Mouse (Mus musculus) kidney, embryonic 14.5 days (tissue): Measurements from ENCODE around the gene Ccdc33. TPM values are rescaled to one million over a fixed set of nuclear protein-coding genes. Genes with fewer than 3 reads are reported as not detected.
A peak's percentile ranks its signal among the peaks of the same experiment; 100 is the strongest.

Source experiments
- ATAC-seq: fragments of 200-750 bp; cut with Nextera tagmentation; 2 replicates; pipeline ENCODE4 v1.8.0; 2017; ENCODE audit warnings: moderate number of reproducible peaks, mild to moderate bottlenecking, moderate TSS enrichment, moderate library complexity; ENCODE audit not compliant: low FRiP score, low TSS enrichment
- H3K27ac ChIP-seq: fragments of 300-500 bp; sonication (generic); 2 replicates; pipeline ENCODE4 v1.5.1; 2014; ENCODE audit warnings: low read depth, mild to moderate bottlenecking, low read length, moderate library complexity, mixed read lengths
- H3K27me3 ChIP-seq: fragments of 300-500 bp; sonication (generic); 2 replicates; pipeline ENCODE4 v1.6.1; 2014; ENCODE audit warnings: mild to moderate bottlenecking, low read length; ENCODE audit not compliant: control insufficient read depth, insufficient read depth
- H3K36me3 ChIP-seq: fragments of 300-500 bp; sonication (generic); 2 replicates; pipeline ENCODE4 v1.6.1; 2014; ENCODE audit warnings: low read length, mixed read lengths; ENCODE audit not compliant: control insufficient read depth, insufficient read depth
- H3K4me1 ChIP-seq: fragments of 300-500 bp; sonication (generic); 2 replicates; pipeline ENCODE4 v1.6.1; 2014; ENCODE audit warnings: low read length, mixed read lengths; ENCODE audit not compliant: control insufficient read depth, insufficient read depth
- H3K4me2 ChIP-seq: fragments of 300-500 bp; sonication (generic); replicated peaks from 2 replicates; pipeline ENCODE4 v1.6.1; 2014; ENCODE audit warnings: low read depth, mild to moderate bottlenecking, low read length
- H3K4me3 ChIP-seq: fragments of 300-500 bp; sonication (generic); 2 replicates; pipeline ENCODE4 v1.5.1; 2014; ENCODE audit warnings: mild to moderate bottlenecking, low read length
- H3K9ac ChIP-seq: fragments of 300-500 bp; sonication (generic); 2 replicates; pipeline ENCODE4 v1.6.1; 2014; ENCODE audit warnings: low read depth, mild to moderate bottlenecking, low read length, moderate library complexity
- H3K9me3 ChIP-seq: fragments of 300-500 bp; sonication (generic); 2 replicates; pipeline ENCODE4 v1.6.1; 2016; ENCODE audit warnings: low read length; ENCODE audit not compliant: control insufficient read depth
- WGBS: fragments of 180-500 bp; shearing (Covaris S2); extraction: QIAGEN DNeasy Blood & Tissue Kit; methylation state at CpG from one replicate; pipeline ENCODE4 v1.1.7; 2014; 5-methylcytosine and 5-hydroxymethylcytosine counted together
- polyA plus RNA-seq: library from polyadenylated mRNA; unstranded; fragments of >200 nt; fragmentation: Nextera tagmentation; extraction: Ambion mirVana; gene quantifications from 2 replicates; pipeline ENCODE4 v1.2.1, GENCODE M21; 2014

Ccdc33 gene
- 0.09 and 0.57 TPM in 2 replicates for polyA plus RNA-seq

GRCm38 (mm10) chr9:58118671-58119070, at the start of gene Ccdc33:
TSS of gene Ccdc33 (minus strand) at chr9:58118823.
- no peak within 1 kb of the TSS for H3K4me2 ChIP-seq
- 9% methylated on average over 2 of the region's 2 CpGs for WGBS
- H3K27ac ChIP-seq: no peak within 1 kb of the TSS
- ATAC-seq: no peak
- no peaks in the 10 kb centered on the region for H3K36me3 ChIP-seq
- H3K27me3 ChIP-seq: no peaks in the 10 kb centered on the region
- H3K4me3 ChIP-seq: no peak within 1 kb of the TSS
- 0 out of 2 replicates have a peak within 1 kb of the TSS, but pooled peaks have one; percentile 12 for H3K9ac ChIP-seq
- peaks cover 32% of the 10 kb centered on the region for H3K4me1 ChIP-seq
- H3K9me3 ChIP-seq: no peaks in the 10 kb centered on the region

GRCm38 (mm10) chr9:58165779-58166178, 47.2 kb upstream of the Ccdc33 start:
- Histone ChIP-seq H3K4me1 (no peaks in the 10 kb centered on the region), H3K9me3 (no peaks in the 10 kb centered on the region), H3K4me2 (no peak overlapping the region), H3K27ac (no peak overlapping the region), H3K36me3 (no peaks in the 10 kb centered on the region), H3K27me3 (no peaks in the 10 kb centered on the region), H3K4me3 (no peak overlapping the region), H3K9ac (no peak overlapping the region)
- WGBS: 81% methylated on average over 1 of the region's 1 CpGs
- no peak for ATAC-seq

GRCm38 (mm10) chr9:58163146-58163545, 44.5 kb upstream of the Ccdc33 start:
- Histone ChIP-seq H3K36me3 (no peaks in the 10 kb centered on the region), H3K9me3 (no peaks in the 10 kb centered on the region), H3K4me3 (no peak overlapping the region), H3K9ac (no peak overlapping the region), H3K27ac (no peak overlapping the region), H3K27me3 (no peaks in the 10 kb centered on the region), H3K4me2 (no peak overlapping the region), H3K4me1 (peaks cover 19% of the 10 kb centered on the region)
- WGBS: 69% methylated on average over 5 of the region's 5 CpGs
- ATAC-seq: no peak

GRCm38 (mm10) chr9:58162173-58162572, 43.5 kb upstream of the Ccdc33 start:
- Histone ChIP-seq H3K4me3 (no peak overlapping the region), H3K27me3 (no peaks in the 10 kb centered on the region), H3K36me3 (no peaks in the 10 kb centered on the region), H3K4me1 (peaks cover 29% of the 10 kb centered on the region), H3K4me2 (no peak overlapping the region), H3K27ac (no peak overlapping the region), H3K9me3 (no peaks in the 10 kb centered on the region), H3K9ac (no peak overlapping the region; the same call in 1 of the 2 replicates)
- no peak for ATAC-seq
- WGBS: 90% methylated on average over 3 of the region's 3 CpGs

DNA sequence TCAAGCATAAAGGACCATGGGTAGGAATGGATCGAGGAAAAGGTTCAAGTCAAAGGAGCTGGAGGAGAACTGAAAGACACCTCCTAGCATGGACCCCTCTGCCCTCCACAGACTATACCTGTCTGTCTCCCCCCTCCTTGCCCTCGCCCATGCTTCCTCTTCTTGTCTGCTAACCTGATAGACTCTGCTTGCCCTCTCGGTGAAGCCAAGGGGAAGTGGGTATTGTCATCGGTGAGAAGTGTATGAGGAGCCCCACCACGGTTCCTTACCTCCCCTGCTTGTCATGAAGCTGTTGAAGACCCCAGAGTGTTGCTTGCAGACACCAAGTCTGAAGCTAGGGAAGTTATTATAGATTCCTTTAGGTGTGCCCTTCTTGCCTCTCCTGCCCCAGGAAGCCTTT, 41.7 kb upstream of the Ccdc33 start:
- Histone ChIP-seq H3K27ac (peak overlapping the region; percentile 90; the same call in 1 of the 2 replicates), H3K9ac (no peak overlapping the region), H3K4me3 (no peak overlapping the region), H3K36me3 (no peaks in the 10 kb centered on the region), H3K9me3 (no peaks in the 10 kb centered on the region), H3K27me3 (no peaks in the 10 kb centered on the region), H3K4me2 (no peak overlapping the region), H3K4me1 (peaks cover 33% of the 10 kb centered on the region)
- 77% methylated on average over 5 of the region's 5 CpGs for WGBS
- no peak for ATAC-seq

GRCm38 (mm10) chr9:58159855-58160254, 41.2 kb upstream of the Ccdc33 start:
- Histone ChIP-seq H3K27ac (peak overlapping the region; percentile 90), H3K4me3 (no peak overlapping the region), H3K4me2 (no peak overlapping the region), H3K4me1 (peaks cover 33% of the 10 kb centered on the region), H3K9ac (no peak overlapping the region), H3K36me3 (no peaks in the 10 kb centered on the region; the same call in 1 of the 2 replicates), H3K27me3 (no peaks in the 10 kb centered on the region), H3K9me3 (no peaks in the 10 kb centered on the region)
- ATAC-seq: no peak
- WGBS: 48% methylated on average over 4 of the region's 4 CpGs

- Histone ChIP-seq H3K4me1 (peaks cover 40% of the 10 kb centered on the region), H3K27ac (peak overlapping the region; percentile 90), H3K4me3 (peak overlapping the region; percentile 24; the same call in 1 of the 2 replicates), H3K4me2 (peak overlapping the region; percentile 58), H3K36me3 (peaks cover 7% of the 10 kb centered on the region; the same call in 1 of the 2 replicates), H3K9ac (peak overlapping the region; percentile 54; the same call in 1 of the 2 replicates), H3K9me3 (no peaks in the 10 kb centered on the region), H3K27me3 (no peaks in the 10 kb centered on the region)
- ATAC-seq: peak; percentile 89
- 11% methylated on average over 7 of the region's 7 CpGs for WGBS
These were observed 40.1 kb upstream of the Ccdc33 start for GRCm38 (mm10) chr9:58158541-58159311.

GRCm38 (mm10) chr9:58157838-58158237, 39.2 kb upstream of the Ccdc33 start:
- peaks cover 43% of the 10 kb centered on the region for H3K4me1 ChIP-seq
- peak overlapping the region; percentile 58 for H3K4me2 ChIP-seq
- H3K9ac ChIP-seq: peak overlapping the region; percentile 54
- WGBS: 73% methylated on average over 13 of the region's 13 CpGs
- H3K4me3 ChIP-seq: peak overlapping the region; percentile 24
- no peak for ATAC-seq
- H3K9me3 ChIP-seq: no peaks in the 10 kb centered on the region
- peak overlapping the region; percentile 90 for H3K27ac ChIP-seq
- no peaks in the 10 kb centered on the region for H3K27me3 ChIP-seq
- H3K36me3 ChIP-seq: peaks cover 12% of the 10 kb centered on the region; the same call in 1 of the 2 replicates
